Mouse (Mus musculus): Measurements from ENCODE around the gene Col2a1. TPM values are rescaled to one million over a fixed set of nuclear protein-coding genes. Genes with fewer than 3 reads are reported as not detected.

The Col2a1 gene
- total RNA-seq, 2 experiments from 2014 or later, result 0.62 to 0.84 TPM

DNA sequence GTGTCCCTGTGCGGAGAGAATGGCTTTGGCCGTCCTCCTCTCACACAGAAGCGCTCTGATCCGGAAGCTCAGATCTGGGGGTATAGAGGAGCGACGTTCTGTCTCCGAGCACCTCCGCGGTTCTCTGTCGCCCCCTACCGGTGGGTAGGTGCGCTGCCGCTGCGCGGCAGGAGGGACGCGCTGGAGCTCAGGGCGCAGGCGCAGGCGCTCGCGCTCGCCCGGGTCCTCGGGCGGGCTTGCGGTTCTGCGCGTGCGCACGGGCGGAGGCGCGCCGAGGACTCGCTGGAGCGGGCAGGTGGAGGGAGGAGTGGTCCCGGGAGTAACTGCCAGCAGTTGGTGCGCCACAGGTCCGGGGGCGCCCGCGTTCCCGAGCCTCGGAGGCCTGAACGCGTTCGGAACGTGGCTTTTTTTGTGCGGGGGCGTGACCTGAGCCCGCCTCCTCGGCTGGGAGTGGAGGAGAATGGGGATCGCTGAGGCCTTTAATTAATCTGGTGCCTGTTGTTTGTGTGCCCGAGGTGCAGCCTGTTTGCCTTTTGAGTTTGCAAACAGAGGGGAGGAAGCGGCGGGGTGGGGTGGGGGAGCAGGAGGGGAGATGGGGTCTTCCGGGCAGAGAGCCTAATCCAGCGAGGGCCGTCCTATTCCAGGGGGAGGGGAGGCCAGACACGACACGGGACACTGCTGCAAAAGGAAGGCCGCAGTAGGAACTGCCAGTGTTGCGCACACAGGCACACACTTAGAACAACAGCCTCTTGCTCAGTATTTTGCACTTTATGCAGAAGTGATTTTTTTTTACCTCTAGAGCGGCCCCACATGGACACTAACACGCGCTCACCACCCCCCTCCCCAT lies 40.3 kb downstream of the Col2a1 start, which contains the start of gene Tmem106c:
Tmem106c (plus strand) TSS at position 212 of the 847 bp plus-strand sequence.
- peak; percentile 94 to 95 for DNase-seq
- intact Hi-C loops (cut with DNase I), result no loop called here

DNA sequence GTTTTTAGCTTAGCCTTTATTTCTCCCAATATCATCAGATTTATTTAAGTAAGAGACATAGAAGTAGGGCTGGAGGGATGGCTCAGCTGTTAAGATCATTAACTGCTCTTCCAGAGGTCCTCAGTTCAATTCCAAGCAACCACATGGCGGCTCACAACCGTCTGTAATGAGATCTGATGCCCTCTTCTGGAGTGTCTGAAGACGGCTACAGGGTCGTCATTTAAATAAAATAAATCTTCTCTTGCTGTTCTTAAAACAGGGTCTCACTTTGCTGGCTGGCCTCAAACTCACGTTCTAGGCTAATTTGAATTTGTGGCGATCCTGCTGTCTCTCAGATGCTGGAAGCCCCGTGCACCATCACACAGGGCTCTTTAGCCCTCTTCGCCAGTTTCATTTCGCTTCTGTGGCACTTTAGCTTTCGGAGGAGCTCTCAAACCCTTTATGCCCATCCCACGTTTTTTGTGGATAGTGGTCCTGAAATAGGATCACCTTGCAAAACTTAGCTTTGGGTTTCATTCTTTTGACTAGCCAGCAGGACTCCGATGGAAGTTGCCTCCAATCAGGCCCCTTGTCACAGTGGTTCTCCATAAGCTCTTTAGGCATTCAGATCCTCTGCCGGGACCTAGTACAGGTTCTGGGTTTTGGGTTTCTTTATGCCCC lies 41.0 kb downstream of the Col2a1 start:
- DNase-seq, result no peak
- intact Hi-C loops (cut with DNase I), result no loop called here

DNA sequence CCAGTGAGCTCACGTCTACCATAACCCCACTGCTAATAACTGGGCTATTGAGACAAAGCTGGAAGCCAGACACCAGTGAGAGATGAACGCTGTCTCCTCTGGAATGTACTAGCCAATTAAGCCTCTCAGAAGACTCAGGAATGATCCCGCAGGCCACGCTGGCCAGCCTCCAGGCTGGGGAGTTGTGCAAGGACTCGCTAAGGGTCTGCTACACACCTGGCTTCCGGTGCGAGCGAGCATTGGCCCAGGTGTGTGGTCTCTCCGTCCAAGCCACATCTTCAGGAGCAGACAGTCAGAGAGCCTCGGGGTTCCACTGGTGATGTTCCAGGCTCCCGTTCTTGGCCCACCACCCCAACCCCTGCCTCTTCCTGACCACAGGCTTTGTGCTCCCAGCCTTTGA lies 48.1 kb downstream of the Col2a1 start:
- intact Hi-C loops (cut with DNase I), result no loop called here

GRCm38 (mm10) chr15:97955742-97956141 lies 48.8 kb downstream of the Col2a1 start:
- intact Hi-C loops (cut with DNase I), result no loop called here

More for the DNA sequence above, 48.1 kb downstream of the Col2a1 start:
- no peak for DNase-seq

DNA sequence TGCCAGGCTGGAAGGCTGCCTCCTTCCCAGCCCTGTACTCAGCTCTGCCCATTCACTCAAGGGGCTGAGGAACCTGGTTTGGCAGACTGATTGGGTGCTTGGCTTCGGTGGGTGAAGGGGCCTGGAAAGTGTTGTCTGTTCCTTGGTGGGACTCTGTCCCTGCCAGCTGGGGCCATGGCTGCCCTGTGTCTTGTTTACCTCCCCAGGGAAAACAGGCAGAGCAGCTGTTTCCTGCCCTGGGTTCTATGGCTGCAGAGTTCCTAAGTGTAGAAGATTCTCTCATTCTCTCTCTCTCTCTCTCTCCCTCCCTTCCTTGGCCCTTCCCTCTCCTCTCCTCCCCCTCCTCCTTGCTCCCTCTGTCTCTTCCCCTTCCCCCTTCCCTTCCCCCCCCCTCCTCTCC lies 49.2 kb downstream of the Col2a1 start:
- no peak for DNase-seq
- intact Hi-C loops (cut with DNase I), result no loop called here

More at GRCm38 (mm10) chr15:97955742-97956141, 48.8 kb downstream of the Col2a1 start:
- no peak for DNase-seq

GRCm38 (mm10) chr15:97954671-97955070 lies 49.8 kb downstream of the Col2a1 start:
- no peak for DNase-seq

GRCm38 (mm10) chr15:97952889-97953189 lies 51.7 kb downstream of the Col2a1 start:
- intact Hi-C loops (cut with DNase I), result loop anchor here (1.0 to 5.0 kb wide), 4 partner anchors 49 to 236 kb away; no protein-coding TSS in a partner anchor

More at GRCm38 (mm10) chr15:97954671-97955070, 49.8 kb downstream of the Col2a1 start:
- intact Hi-C loops (cut with DNase I), result loop anchor here (5.0 kb wide), 2 partner anchors 167 to 237 kb away; no protein-coding TSS in a partner anchor

GRCm38 (mm10) chr15:97952137-97952888 lies 52.2 kb downstream of the Col2a1 start:
- intact Hi-C loops (cut with DNase I), result loop anchor here (1.0 to 5.0 kb wide), 3 partner anchors 48 to 235 kb away; no protein-coding TSS in a partner anchor
- DNase-seq, result peak; percentile 67 to 78

More at GRCm38 (mm10) chr15:97952889-97953189, 51.7 kb downstream of the Col2a1 start:
- DNase-seq, result no peak

GRCm38 (mm10) chr15:97950240-97950639 lies 54.3 kb downstream of the Col2a1 start:
- intact Hi-C loops (cut with DNase I), result loop anchor here (2.0 to 5.0 kb wide), 3 partner anchors 79 to 233 kb away; no protein-coding TSS in a partner anchor
- no peak for DNase-seq

DNA sequence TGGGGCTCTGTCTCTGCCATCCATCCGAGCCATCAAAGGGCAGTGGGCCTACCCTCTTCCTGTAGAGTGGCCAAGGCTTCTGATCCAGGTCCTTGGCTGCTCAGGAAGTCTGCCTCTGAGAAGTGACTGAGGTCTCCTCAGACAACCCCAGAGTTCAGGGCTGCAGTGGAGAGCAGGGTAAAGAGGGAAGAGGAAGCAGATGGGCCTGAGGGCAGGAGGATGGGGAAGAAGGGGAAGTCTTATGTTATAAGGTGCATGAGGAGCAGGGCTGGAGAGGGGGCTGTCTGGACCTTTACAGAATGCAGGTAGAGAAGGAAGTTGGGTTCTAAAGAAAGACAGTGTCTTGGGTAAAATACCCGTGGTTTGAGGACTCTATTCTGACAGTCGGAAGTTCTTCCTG lies 54.8 kb downstream of the Col2a1 start:
- intact Hi-C loops (cut with DNase I), result loop anchor here (2.0 to 5.0 kb wide), 3 partner anchors 79 to 232 kb away; no protein-coding TSS in a partner anchor
- no peak for DNase-seq

- no peak for DNase-seq
- intact Hi-C loops (cut with DNase I), result no loop called here
Observed at GRCm38 (mm10) chr15:97948720-97949119, 55.8 kb downstream of the Col2a1 start.

DNA sequence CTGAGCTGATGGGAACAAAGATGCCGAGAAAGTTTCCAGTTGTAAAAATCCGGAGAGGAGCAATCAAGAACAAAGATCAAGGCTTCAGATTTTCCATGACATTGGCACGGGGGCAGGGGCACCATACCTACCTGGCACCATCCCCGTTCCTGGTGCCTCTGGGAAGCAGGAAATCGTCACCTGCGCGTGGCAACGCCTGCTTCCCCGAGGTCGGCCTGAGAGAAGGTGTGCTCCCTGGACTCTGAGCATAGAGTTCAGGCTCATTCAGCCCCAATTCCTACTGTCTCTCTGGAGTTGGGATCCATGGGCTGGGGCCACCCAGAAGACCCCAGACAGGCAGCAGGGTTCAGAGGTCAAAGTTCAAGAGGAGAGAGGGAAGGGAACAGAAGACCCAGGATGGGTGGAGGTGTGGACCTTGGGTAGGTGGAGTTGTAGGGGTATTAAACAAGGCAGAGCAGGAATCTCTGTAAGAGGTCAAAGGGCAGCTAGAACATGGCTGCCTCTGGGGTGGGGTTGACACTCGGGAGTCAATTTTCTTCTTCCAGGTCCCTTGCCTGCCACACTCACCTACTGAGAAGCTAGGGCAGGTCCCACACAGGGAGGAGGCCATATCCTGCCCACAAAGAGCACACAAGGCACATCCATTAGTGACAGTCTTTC lies 58.7 kb downstream of the Col2a1 start:
- intact Hi-C loops (cut with DNase I), result no loop called here
- DNase-seq, result no peak

GRCm38 (mm10) chr15:97944919-97945574 lies 59.4 kb downstream of the Col2a1 start:
- DNase-seq, result no peak
- intact Hi-C loops (cut with DNase I), result no loop called here

GRCm38 (mm10) chr15:97943356-97943755 lies 61.1 kb downstream of the Col2a1 start:
- no peak for DNase-seq
- intact Hi-C loops (cut with DNase I), result no loop called here

DNA sequence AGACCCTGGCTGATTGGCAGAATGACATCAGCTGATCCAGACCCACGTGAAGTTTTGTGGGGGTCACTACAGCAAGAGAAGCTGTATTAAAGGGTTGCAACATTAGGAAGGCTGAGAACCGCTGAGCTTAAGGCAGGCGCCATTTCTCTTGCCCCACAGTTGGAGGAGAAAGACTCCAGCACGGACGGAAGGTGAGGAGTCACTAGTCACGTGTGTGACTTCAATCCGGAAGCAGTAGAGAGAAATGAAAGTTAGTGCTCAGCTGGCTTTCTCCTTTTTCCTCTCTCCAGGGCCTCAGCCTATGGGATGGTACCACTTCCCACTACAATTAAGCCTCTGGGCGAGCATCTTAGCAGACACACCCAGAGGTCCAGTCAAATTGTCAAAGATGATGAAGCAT lies 62.0 kb downstream of the Col2a1 start:
- intact Hi-C loops (cut with DNase I), result no loop called here
- no peak for DNase-seq

DNA sequence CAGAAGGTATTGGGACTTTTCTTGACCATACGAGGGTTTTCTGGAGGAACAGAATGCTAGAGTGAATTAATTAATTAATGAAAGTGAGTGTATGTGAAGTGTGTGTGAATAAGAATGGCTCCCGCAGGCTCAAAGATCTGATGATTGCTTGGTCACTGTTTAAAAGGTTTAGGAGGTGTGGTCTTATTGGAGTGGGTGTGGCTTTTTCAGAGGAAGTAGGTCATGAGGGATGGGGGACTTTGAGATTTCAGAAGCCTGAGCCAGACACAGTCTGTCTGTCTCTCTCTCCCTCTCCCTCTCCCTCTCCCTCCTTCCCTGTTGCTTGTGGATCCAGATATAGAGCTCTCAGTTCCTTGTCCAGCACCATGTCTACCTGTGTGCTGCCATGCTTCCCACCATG lies 63.2 kb downstream of the Col2a1 start:
- no peak for DNase-seq
- intact Hi-C loops (cut with DNase I), result no loop called here

DNA sequence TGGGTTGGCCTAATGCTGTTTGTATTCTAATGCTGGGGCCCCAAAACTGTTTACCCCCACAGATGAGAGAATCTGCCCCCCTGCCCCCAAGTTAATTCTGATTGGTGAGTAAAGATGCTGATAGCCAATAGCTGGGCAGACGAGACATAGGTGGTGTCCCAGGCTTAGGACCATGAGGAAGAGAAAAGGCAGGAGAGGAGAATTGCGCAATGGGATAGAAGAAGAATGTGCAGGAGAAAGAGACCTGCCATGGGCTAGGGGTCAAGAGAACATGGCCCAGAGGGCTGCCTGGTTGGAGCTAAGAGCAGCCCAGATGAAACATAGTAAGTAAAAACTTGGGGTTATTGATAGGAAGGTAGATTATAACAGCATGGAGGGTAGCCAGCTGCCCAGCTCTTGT lies 64.4 kb downstream of the Col2a1 start:
- DNase-seq, result no peak
- intact Hi-C loops (cut with DNase I), result no loop called here

DNA sequence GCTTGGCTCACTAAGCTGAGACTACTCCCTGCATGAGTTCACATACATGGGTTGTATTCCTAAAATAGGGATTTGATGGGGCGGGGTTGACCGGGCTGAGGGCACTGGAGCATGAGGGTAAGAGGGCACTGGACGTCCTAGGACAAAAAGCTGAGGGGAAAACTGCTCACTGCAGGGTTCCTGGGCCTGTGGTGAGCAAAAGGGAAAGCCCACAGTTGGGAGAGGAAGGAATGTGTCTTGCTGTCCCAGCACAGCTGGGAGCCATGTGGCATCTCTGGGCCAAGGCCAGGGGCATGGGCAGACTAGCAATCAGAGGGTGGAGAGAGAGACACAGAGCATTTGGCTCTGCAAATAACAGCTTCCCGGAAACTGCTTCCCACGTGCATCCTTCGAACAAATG lies 65.9 kb downstream of the Col2a1 start:
- DNase-seq, result peak; percentile 28 to 40
- intact Hi-C loops (cut with DNase I), result no loop called here

GRCm38 (mm10) chr15:97932441-97932840 lies 72.1 kb downstream of the Col2a1 start:
- intact Hi-C loops (cut with DNase I), result no loop called here
- no peak for DNase-seq

All from heart, postnatal 10 days (tissue).